Mouse (Mus musculus): ENCODE measurements around the gene Bfar. TPM values are rescaled to one million over a fixed set of nuclear protein-coding genes. Genes with fewer than 3 reads are reported as not detected.
A peak's percentile ranks its signal among the peaks of the same experiment; 100 is the strongest.
"Not testable (repeated sequence)": the region's sequence is repeated elsewhere in the genome, so short reads cannot be mapped to it uniquely, and the experiment has no call there.

Gene Bfar
- total and polyA plus RNA-seq, 3 experiments = 3.5 to 34.6 (median 32.5) TPM

DNA sequence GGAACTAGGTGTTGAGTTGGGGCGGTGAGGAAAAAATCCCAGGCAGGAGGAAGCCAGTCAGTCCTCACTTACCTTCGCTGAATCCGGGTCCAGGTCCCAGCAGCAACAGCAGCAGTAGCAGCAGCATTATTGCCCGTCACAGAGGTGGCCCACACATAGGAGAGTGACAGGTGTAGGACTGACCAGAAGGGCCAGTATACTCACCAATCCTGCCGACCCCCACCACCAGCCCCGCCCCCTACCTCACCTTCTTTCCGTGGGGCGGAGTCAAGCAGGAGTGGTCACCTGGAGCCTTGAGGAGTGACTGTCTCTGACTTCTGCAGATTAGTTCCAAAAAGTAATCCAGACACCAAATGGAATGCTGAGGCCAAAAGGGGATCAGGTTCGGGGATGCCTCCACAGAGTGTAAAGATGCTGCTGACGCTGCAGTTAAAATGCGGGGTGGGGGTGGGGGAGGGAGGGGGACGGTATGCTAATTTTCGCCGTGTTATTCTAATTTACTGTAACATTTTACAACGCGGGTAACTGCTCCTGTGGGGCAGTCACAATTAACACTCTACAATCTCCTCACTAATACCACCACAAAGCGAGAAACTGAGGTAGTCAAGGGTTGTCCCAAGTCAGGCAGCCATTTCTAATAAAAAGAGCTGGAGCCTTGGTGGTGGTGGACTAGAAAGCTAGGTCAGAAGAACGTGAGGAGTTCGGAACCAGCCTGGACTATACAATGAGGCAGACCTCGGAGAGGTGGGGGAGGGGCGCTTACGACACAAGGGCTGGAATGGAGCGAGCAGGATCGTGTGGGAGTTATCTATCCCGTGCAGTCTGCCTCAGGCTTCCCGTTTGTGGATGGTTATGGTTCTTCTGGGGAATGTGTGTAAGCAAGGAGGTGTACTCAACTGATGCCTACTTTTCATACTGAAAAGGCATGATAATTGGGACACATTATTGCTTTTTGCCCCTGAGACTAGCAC lies 58.9 kb downstream of the Bfar start, which contains the start of gene Pla2g10:
Pla2g10 (minus strand) TSS at position 699 of the 971 bp plus-strand sequence.
- peaks cover 26% of the 10 kb centered on the region for H3K27me3 ChIP-seq (ENCODE audit: insufficient read depth, low read length)
- H3K36me3 ChIP-seq (replicated peaks) = no peaks in the 10 kb centered on the region
- H3K4me1 ChIP-seq (ENCODE audit: insufficient read depth, low read depth, low read length) = peaks cover 8% of the 10 kb centered on the region
- no peak for TF ChIP-seq CTCF (IDR thresholded peaks at IDR 0.05; ENCODE audit: low read depth, low read length)
- TF ChIP-seq GATA2 (IDR thresholded peaks at IDR 0.05; ENCODE audit: borderline replicate concordance, low read depth, low read length) = no peak
- no peak for TF ChIP-seq POLR2AphosphoS5 (IDR thresholded peaks at IDR 0.05; ENCODE audit: insufficient replicate concordance, low read depth, low read length)
- TF ChIP-seq GATA1 (IDR thresholded peaks at IDR 0.05; ENCODE audit: borderline replicate concordance, low read length) = no peak
- no peak for TF ChIP-seq TAL1 (conservative IDR thresholded peaks at IDR 0.05; ENCODE audit: low read depth, low read length)
- H3K9me3 ChIP-seq (replicated peaks) = no peaks in the 10 kb centered on the region
- H3K4me3 ChIP-seq (ENCODE audit: low read depth, low read length) = no peak within 1 kb of the TSS; the same call in 1 of the 2 replicates
- no peak for ATAC-seq (ENCODE audit: extremely low read depth, insufficient number of reproducible peaks, low FRiP score, poor library complexity, severe bottlenecking)
- no peak for DNase-seq (ENCODE audit: low spot score)

DNA sequence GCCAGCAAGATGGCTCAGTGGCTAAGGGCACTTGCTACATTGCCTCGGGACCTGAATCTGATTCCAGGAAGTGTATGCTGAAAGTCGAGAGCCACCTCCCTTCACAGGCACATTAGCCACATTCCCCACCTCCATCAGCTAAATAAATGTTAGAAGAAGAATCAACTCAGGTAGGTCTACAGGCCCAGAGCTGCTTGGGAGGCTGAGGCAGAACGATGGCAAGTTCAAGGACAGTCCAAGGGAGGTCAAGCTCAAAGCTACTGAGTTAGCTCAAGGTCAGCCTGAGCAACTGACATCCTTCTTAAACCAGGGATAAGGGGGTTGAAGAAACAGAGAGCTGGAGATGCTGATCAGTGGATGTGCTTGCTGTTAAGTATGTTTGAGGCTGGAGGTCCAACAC lies 61.1 kb downstream of the Bfar start:
- peaks cover 38% of the 10 kb centered on the region for H3K27me3 ChIP-seq (ENCODE audit: insufficient read depth, low read length)
- no peaks in the 10 kb centered on the region for H3K9me3 ChIP-seq (replicated peaks)
- DNase-seq (ENCODE audit: low spot score) (no peak), ATAC-seq (ENCODE audit: extremely low read depth, insufficient number of reproducible peaks, low FRiP score, poor library complexity, severe bottlenecking) (no peak)
- H3K4me1 ChIP-seq (ENCODE audit: insufficient read depth, low read depth, low read length) = peaks cover 8% of the 10 kb centered on the region
- H3K4me3 ChIP-seq (ENCODE audit: low read depth, low read length) = no peak overlapping the region
- TF ChIP-seq TAL1 (conservative IDR thresholded peaks at IDR 0.05; ENCODE audit: low read depth, low read length) (no peak), CTCF (IDR thresholded peaks at IDR 0.05; ENCODE audit: low read depth, low read length) (no peak), GATA1 (IDR thresholded peaks at IDR 0.05; ENCODE audit: borderline replicate concordance, low read length) (no peak), GATA2 (IDR thresholded peaks at IDR 0.05; ENCODE audit: borderline replicate concordance, low read depth, low read length) (no peak), POLR2AphosphoS5 (IDR thresholded peaks at IDR 0.05; ENCODE audit: insufficient replicate concordance, low read depth, low read length) (no peak)
- H3K36me3 ChIP-seq (replicated peaks) = no peaks in the 10 kb centered on the region

DNA sequence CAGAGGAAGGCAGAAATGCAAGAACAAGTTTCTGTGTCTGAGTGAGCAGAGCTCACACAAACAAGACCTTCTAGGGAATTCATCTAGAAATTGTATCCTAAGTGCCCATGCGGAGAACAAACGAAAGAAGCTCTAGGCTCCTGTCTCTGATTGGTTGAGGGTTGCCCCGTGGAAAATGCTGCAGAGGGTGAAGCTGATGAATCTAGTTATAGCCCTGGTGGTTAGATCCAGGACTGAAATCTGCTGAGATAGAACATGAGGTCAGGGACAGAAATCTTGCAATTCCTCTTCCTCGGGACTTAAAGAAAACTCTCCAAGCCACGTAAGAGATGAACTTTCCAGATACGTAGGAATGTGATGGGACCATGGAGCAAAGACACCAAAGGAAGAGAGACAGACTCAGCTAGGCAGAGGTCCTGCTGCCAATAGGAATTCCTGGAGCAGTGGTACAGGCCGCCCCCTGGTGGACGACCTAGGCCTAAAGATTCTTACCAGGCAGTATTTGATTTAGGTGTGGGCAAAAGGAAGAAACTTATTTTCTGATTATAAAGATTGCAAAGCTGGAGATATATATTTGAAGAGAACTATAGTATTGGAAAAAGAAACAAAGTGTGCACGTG lies 62.0 kb downstream of the Bfar start:
- peak; percentile 11 for DNase-seq (ENCODE audit: low spot score)
- H3K4me3 ChIP-seq (ENCODE audit: low read depth, low read length) = no peak overlapping the region
- H3K9me3 ChIP-seq (replicated peaks) = no peaks in the 10 kb centered on the region
- peaks cover 38% of the 10 kb centered on the region for H3K27me3 ChIP-seq (ENCODE audit: insufficient read depth, low read length)
- no peak for ATAC-seq (ENCODE audit: extremely low read depth, insufficient number of reproducible peaks, low FRiP score, poor library complexity, severe bottlenecking)
- peaks cover 8% of the 10 kb centered on the region for H3K4me1 ChIP-seq (ENCODE audit: insufficient read depth, low read depth, low read length)
- peak; percentile 50 for TF ChIP-seq CTCF (IDR thresholded peaks at IDR 0.05; ENCODE audit: low read depth, low read length)
- TF ChIP-seq GATA1 (IDR thresholded peaks at IDR 0.05; ENCODE audit: borderline replicate concordance, low read length) = no peak
- H3K36me3 ChIP-seq (replicated peaks) = no peaks in the 10 kb centered on the region

DNA sequence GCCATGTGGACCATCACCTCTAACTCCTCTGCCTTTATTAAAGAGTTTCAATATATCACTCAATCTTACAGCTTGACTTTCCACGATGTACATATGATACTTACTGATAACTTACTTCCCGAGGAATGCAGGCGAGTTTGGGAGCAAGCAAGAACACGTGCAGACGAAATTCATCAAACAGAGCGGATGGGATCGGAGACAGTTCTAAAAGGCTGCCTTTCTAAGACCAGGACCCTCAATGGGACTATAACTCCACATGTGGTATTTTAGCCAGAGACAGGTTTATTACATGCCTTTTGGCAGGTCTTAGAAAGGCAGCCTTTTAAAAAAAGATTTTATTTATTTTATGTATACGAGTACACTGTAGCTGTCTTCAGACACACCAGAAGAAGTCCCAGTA lies 64.3 kb downstream of the Bfar start:
- Histone ChIP-seq H3K4me3 (ENCODE audit: low read depth, low read length) (no peak overlapping the region), H3K9me3 (replicated peaks) (no peaks in the 10 kb centered on the region), H3K36me3 (replicated peaks) (no peaks in the 10 kb centered on the region), H3K27me3 (ENCODE audit: insufficient read depth, low read length) (peaks cover 24% of the 10 kb centered on the region), H3K4me1 (ENCODE audit: insufficient read depth, low read depth, low read length) (peaks cover 1% of the 10 kb centered on the region)
- DNase-seq (ENCODE audit: low spot score) (no peak), ATAC-seq (ENCODE audit: extremely low read depth, insufficient number of reproducible peaks, low FRiP score, poor library complexity, severe bottlenecking) (no peak)
- TF ChIP-seq GATA2 (IDR thresholded peaks at IDR 0.05; ENCODE audit: borderline replicate concordance, low read depth, low read length) (no peak), TAL1 (conservative IDR thresholded peaks at IDR 0.05; ENCODE audit: low read depth, low read length) (no peak), CTCF (IDR thresholded peaks at IDR 0.05; ENCODE audit: low read depth, low read length) (no peak), GATA1 (IDR thresholded peaks at IDR 0.05; ENCODE audit: borderline replicate concordance, low read length) (no peak), POLR2AphosphoS5 (IDR thresholded peaks at IDR 0.05; ENCODE audit: insufficient replicate concordance, low read depth, low read length) (no peak)

DNA sequence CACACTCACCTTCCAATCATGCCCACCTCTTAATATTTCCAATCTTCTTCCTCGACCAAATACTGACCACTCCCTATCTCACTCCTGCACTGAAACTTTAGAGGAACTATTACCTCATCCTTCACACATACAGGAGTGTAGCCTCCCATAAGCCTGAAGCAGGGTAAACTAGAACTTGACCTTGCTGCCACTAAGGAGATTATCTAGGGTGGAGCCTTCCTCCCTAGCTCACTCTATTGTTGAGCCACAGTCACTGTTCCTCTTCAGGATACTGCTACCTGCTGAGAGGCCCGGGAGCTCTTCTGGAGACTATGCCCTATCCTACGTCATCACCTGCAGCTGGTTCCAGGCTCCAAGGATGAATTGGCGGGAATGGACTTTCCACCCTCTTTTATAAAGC lies 67.4 kb downstream of the Bfar start:
- H3K9me3 ChIP-seq (replicated peaks); H3K4me3 ChIP-seq (ENCODE audit: low read depth, low read length); H3K4me1 ChIP-seq (ENCODE audit: insufficient read depth, low read depth, low read length); DNase-seq (ENCODE audit: low spot score); ATAC-seq (ENCODE audit: extremely low read depth, insufficient number of reproducible peaks, low FRiP score, poor library complexity, severe bottlenecking); H3K36me3 ChIP-seq (replicated peaks): not testable (repeated sequence)
- H3K27me3 ChIP-seq (ENCODE audit: insufficient read depth, low read length) = peaks cover 15% of the 10 kb centered on the region

DNA sequence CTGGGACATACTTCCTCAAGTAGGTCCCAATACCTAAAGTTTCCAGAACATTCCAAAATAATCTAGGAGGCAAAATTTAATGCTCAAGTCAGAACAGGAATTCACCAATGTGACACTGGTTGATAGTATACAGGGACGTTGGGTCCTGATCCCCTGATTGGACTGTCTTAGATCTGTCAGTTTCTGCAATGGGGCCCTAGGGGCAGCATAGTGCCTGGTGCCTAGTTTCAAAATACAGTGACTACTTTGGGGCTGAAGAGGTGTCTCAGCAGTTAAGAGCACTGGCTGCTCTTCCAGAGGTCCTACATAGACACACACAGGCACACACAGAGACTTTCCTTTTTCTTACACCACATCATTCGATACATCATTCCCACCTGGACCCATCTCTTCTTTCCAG lies 69.2 kb downstream of the Bfar start:
- Histone ChIP-seq H3K4me3 (ENCODE audit: low read depth, low read length) (no peak overlapping the region), H3K4me1 (ENCODE audit: insufficient read depth, low read depth, low read length) (no peaks in the 10 kb centered on the region; the same call in 1 of the 2 replicates), H3K36me3 (replicated peaks) (no peaks in the 10 kb centered on the region), H3K9me3 (replicated peaks) (no peaks in the 10 kb centered on the region), H3K27me3 (ENCODE audit: insufficient read depth, low read length) (peaks cover 13% of the 10 kb centered on the region)
- DNase-seq (ENCODE audit: low spot score) = no peak
- ATAC-seq (ENCODE audit: extremely low read depth, insufficient number of reproducible peaks, low FRiP score, poor library complexity, severe bottlenecking) = no peak
- no peak for TF ChIP-seq CTCF (IDR thresholded peaks at IDR 0.05; ENCODE audit: low read depth, low read length)
- TF ChIP-seq TAL1 (conservative IDR thresholded peaks at IDR 0.05; ENCODE audit: low read depth, low read length) = no peak
- no peak for TF ChIP-seq POLR2AphosphoS5 (IDR thresholded peaks at IDR 0.05; ENCODE audit: insufficient replicate concordance, low read depth, low read length)
- no peak for TF ChIP-seq GATA1 (IDR thresholded peaks at IDR 0.05; ENCODE audit: borderline replicate concordance, low read length)
- no peak for TF ChIP-seq GATA2 (IDR thresholded peaks at IDR 0.05; ENCODE audit: borderline replicate concordance, low read depth, low read length)

Data from G1E (cell line).